Mouse (Mus musculus) right cerebral cortex, postnatal 14 days (tissue): ENCODE measurements around the gene Gm1673.
"Not testable (repeated sequence)": the region's sequence is repeated elsewhere in the genome, so short reads cannot be mapped to it uniquely, and the experiment has no call there.

ENCODE experiments used
- DNase-seq: peaks from one replicate; pipeline ENCODE4 v3.0.0; 2022

The Gm1673 gene

DNA sequence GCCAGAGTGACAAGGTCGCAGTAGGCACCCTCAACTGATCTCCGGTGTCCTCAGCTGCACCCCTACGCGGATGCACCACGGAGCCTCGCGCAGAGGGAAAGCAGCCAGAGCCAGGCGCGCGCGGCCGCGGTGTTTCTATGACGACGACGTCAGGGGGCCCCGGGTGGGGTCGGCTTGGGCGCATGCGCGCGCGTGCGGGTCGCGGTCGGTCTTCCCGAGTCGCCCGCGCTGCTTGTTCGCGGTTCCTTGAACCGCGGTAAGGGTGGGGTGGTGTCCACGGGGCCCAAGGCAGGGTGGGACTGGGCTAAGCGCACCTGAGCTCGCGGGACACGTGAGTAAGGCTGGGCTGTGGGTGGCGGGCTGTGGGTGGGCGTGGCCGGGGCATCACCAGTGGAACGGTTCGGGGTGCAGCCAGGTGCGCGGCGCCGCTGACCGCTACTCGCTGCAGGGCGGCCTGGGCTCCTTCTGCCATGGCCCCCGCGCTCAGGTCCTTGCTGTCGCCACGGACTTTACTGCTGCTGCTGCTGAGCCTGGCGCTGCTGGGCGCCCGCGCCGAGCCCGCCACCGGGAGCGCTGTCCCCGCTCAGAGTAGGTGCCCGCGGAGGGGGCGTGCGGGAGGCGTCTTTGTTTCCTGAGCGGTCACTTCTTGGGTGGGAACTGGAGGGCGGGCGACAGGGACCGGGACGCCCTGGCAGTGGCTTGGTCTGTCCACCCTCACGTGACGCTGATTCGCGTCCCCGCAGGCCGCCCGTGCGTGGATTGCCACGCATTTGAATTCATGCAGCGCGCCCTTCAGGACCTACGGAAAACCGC lies at the start of gene Gm1673:
Gm1673 (plus strand) TSS at position 125 of the 813 bp plus-strand sequence.
- DNase-seq: peak; percentile 95

DNA sequence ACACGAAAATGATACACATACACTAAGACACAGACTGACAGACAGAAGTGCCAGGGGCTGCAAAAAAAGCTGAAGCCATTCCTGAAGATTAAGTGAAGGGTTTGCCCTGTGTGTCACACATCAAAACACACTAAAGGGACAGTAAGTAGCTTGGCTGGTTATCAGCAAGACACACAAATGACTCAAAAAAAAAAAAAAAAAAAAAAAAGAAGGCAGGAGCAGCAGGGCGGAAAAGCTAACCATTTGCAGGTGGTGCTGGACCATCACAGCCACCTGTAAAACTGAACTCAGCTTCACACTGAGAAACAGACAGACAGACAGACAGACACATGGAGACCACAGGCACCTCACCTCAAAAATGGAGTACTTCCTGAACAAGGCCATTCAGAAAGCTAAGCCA lies 49.2 kb upstream of the Gm1673 start:
- DNase-seq: no peak

DNA sequence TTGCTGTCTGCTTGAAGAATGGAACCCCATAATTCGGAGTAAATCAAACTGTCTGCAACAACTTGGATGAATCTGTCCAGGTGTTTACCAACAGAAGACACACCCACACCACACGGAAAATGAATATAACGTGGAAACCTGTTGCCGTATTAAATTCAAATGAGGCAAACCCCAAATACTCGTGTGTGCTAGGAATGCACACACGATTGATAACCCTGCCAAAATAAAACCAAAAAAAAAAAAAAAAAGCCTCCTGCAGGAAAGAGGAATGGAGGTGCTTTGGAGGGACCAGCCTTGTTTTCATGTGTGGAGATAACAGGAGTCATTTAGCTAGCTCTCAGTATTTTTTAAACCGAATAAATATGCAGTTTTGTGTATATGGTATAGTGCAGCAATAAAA lies 48.4 kb upstream of the Gm1673 start:
- no peak for DNase-seq

DNA sequence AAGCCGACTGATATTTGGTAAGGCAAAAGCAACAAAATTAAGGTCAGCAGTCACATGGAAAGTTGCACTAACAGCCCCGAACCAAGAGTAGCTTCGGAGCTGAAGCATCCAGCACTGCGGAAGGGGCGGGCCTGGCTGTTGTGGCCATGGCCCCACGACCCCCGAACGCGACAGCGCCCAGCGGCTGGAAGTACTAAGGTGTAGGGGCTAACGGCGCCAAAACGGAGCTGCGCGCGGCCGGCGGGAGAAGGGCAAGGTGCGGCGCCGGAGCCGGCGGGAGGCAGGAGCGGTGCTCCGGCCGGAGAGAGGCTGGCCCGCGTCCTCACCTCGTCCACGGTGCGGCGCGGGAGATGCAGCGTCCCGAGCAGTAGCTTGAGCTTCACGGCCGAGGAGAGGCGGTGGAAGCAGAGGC lies 47.5 kb upstream of the Gm1673 start:
- no peak for DNase-seq

DNA sequence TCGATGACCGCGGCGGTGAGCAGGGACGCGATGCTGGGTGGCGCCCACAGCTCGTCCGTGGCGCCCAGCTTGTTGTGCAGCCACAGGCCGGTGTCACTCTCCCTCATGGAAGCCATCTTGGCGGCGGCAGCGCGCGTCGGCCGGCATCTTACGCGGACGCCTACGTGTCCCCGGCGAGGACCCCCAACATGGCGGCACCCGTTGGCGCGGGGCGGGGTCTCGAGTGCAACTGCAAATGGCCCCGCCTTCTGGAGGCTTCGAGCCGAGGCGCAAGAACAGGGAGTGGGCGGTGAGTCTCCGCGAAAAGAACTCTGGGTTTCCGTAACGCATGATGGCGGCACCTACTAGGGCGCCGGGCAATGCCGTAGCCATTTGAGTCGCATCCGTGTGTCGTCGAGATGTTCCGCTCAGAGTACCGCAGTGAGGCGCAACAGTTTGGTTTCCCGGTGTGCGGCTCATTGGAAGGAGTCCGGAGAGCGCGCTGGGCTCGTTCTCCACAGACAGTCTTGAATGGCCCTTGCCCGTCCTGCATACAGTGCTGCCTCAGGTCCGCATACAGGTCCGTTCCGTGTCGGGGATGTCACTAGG lies 47.0 kb upstream of the Gm1673 start, which contains the start of gene Nelfa:
Nelfa (minus strand) TSS at position 294 of the 588 bp plus-strand sequence.
- DNase-seq: peak; percentile 99

DNA sequence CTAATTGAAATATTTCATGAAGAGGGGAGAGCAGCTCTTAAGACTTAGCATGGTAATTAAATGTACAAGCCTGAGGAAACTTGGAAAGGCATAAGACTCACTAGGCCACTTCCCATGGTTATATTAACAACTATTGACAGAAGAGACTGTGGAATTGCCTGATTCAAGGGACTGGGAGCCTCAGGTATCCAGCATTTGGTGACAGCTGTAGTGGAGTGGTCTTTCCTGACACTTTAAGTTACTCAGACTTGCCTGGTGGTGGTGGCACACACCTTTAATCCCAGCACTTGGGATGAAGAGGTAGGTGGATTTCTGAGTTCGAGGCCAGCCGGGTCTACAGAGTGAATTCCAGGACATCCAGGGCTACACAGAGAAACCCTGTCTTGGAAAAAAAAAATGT lies 46.0 kb upstream of the Gm1673 start:
- DNase-seq: no peak

DNA sequence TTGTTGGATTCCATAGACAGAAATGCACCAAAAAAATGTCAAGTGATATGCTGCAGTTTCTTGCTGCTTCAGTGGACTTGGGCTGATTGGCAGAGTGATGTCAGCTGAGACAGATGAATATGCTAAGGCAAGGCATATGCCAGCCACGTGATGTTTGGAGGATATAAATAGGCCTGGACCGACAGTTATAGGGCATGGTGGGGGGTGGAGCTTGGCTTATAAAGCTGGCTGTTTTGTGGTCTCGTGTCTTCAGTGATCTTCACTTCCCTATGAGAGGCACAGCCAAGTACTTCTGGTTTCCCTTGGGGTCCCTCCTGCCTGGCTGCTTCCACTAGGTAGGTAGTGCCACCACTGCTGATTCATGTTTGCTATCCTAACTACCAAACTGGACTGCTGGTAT lies 44.8 kb upstream of the Gm1673 start:
- no peak for DNase-seq

DNA sequence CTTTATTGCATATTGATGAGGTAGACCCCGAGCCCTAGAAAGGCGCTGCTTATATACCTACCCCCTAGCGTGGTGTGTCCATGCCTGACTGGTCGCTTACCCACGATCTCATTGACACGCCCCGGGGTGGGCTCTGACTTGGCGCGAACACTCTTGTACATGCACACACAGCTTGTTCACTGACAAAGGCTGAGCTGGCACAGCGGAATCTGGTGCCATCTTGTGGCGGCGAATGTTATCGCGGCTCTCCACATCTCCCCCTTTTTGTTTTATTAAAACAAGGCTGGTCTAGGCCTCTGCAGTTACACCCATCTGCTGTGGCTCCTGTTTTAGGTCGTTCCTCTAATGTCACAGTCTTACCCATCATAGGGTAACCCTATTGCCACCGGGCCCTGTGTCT lies 36.2 kb upstream of the Gm1673 start:
- DNase-seq: not testable (repeated sequence)

DNA sequence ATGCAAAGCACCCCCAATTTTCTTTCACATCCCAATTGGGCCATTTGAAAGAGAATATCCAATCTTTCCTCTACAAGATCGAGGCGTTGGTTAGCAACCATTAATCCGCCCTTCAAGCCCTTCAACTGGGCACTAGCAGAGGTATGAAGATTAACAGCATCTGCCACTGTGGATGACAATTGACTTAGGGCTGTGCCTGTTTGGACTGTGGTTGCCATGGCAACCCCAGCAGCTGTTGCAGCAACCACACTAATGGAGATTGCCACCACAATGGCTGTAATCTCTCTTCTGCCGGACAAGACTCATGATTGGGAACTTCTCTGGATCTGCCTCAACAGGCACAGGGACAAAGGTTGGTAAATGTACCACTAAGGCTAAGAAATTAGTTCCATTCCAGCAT lies 34.9 kb upstream of the Gm1673 start:
- no peak for DNase-seq

DNA sequence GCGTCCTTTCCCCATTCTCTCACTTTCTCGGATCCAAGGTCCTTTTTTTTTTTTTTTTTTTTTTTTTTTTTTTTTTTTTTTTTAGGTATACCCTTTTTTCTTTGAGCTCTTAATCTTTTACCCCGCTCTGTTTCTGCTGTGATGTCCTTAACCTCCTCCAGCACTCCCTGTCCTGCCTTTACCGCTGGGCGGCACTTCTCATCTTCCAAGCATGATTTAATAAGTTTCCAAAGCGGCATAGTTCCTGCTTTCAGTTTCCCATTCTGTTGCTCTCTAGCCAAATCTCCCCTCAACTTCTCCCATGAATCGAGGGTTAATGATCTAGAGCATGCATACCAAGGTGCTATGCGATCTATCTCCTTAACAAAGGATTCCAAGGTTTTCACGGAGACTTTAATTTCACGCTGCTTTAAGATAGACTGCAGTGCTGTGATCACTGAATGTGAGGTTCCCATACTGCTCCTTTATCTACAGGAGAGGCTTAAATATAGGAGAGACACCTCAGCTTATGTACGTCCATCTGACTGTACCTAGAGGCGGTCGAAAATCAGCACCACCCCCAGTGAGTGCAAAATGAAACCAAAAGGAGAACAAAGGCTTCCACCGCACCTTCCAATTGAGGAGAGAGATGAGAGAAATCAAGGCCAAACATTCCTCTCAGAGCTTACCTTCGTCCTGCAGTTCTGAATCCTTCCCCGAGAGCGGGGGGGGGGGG lies 29.6 kb upstream of the Gm1673 start:
- no peak for DNase-seq

DNA sequence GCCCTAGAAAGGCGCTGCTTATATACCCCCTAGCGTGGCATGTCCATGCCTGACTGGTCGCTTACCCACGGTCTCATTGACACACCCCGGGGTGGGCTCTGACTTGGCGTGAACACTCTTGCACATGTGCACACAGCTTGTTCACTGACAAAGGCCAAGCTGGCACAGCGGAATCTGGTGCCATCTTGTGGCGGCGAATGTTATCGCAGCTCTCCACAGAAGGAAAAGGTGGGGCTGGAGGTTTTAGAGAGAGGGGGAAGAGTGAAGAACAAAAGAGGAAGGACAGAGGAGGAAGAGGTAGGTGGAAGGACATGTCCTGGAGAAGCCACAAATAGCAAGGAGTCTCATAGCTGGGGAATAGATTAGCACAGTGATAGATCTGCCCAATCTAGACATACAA lies 28.9 kb upstream of the Gm1673 start:
- peak; percentile 81 for DNase-seq

DNA sequence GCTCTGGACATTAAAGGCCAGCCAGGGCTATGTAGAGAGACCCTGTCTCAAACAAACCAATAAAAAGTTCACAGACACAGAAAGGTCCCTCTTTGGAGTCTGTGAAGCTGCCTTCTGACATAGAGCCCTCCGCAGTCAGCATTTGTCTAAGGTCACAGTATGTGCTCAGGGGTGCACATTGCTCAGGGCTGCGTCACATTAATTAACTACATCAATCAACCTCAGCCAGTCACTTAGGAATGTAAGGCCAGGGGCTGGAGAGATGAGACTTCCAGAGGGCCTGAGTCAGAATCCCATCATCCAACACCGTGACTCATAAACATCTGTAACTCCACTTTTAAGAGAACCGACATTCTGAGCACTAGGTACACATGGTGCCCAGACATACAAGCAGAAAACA lies 27.4 kb upstream of the Gm1673 start:
- DNase-seq: no peak

DNA sequence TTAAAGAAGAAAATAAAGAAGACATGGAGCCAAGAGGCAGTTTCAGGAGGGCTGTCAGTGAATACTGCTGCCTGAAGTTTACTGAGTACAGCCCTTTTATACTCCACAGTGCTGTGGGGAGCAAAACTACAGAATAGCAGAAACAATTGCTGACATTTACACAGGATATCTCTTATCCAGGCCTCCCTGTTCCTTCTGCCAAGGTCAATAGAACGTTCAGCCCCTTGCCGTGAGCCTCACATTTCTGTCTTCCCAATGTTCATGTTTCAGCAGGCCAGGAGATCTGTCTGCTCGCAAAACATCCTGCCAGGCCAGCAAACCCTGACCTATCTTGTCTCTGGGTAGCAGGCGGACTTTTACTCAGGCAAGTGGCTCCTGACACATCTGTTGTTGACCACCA lies 23.9 kb upstream of the Gm1673 start:
- DNase-seq: no peak

DNA sequence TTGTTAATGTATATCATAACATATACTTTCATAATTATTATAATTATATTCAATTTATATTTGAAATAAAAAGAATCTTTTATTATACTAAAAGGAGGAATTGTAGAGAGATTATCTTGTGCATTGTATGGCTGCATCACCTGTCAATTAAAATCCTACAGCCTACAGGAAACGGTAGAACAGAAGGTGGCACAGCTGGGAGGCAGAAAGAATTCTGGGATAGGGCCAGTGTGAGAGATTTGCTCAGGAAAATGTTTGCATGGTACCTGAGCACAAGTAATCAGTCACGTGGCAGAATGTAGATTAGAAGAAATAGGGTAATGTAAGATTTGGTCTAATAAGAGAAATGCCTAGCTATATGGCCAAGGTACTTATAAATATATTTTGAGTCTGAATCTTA lies 8.5 kb upstream of the Gm1673 start:
- DNase-seq: no peak

DNA sequence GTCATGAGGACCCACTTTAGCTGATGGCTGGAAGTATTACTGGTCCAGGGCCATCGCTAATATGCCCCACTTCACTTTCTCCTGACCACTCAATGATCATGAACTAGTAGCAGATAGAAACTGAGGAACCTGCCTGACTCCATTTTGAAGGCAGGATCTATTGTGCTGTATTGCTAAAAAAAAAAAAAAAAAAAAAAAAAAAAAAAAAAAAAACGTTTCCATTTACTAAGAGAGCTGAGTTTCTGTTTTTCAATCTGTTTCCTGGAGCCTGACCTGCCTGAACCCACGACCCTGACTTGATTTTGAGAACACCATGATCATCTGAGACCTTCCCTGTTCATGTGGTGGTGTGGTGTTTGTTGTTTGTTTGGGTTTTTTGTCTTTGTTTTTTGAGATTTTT lies 7.0 kb upstream of the Gm1673 start:
- DNase-seq: no peak

DNA sequence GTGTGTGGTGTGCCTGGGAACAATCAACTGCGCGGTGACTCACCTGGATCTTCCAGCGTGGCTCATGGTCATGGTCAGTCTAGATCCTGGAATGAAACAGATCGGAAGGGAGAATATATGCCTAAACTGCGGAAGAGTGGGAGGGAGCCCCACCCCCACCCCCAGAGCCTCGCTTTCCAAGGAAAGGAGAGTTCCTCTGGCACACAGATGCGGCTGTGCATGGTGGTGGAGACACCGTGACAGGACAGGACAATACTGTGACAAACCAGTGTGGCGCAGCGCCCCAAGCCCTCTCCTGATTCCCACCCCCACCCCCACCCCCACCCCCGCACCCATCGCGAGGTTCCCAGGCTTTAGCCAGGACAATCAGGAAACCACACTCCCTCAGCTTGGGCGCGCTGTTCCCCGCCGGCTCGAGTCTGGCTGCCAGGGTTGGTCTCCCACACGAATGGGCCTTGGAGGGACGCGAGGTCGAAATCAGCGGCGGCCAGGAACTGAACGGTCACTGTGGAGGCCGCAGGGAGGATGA lies 438 bp upstream of the Gm1673 start:
- DNase-seq: no peak

DNA sequence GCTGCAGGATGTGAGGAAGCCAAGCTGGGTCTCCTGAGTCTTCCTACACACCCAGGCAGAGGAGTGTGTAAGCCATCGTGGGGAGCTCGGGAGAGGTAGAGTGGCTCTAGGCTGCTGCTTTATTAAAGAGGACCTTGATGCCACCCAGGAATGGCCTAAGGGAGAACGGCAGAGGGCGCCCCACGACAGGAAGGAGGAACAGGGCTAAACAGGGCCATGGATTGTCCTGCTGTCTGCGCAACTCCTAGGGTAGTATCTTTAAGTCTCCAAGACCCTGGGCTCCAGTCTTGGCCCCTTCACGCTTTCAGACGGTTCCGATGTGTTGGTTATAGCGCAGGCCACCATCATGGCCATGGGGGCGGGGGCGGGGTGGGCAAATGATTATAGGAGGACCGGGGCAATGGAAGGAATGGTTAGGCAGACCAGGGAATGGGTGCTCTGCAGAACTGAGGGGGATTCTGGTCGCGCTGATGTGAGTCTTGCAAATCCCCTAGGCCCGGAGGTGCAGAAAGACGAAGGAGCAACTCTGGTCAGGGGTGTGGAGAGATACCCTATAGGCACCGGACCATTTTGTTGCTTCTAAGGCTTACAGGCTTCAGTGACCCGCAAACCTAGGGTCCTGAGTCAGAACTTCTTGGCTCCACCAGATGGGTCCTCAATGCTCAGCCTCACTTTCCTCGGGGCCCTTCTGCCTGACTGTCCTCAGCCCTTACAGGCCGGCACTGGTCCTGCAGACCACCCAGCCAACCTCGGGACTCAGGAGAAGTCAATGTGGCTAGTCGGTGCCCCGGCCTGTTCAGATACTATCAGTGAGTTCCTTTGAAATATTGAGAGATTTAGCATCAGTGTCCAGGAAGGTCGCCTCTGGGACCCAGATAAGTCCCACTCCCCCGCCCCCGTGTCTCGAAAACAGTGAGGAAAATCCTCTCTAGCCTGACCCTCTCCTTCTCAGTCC lies 11.7 kb downstream of the Gm1673 start:
- peak; percentile 77 for DNase-seq

DNA sequence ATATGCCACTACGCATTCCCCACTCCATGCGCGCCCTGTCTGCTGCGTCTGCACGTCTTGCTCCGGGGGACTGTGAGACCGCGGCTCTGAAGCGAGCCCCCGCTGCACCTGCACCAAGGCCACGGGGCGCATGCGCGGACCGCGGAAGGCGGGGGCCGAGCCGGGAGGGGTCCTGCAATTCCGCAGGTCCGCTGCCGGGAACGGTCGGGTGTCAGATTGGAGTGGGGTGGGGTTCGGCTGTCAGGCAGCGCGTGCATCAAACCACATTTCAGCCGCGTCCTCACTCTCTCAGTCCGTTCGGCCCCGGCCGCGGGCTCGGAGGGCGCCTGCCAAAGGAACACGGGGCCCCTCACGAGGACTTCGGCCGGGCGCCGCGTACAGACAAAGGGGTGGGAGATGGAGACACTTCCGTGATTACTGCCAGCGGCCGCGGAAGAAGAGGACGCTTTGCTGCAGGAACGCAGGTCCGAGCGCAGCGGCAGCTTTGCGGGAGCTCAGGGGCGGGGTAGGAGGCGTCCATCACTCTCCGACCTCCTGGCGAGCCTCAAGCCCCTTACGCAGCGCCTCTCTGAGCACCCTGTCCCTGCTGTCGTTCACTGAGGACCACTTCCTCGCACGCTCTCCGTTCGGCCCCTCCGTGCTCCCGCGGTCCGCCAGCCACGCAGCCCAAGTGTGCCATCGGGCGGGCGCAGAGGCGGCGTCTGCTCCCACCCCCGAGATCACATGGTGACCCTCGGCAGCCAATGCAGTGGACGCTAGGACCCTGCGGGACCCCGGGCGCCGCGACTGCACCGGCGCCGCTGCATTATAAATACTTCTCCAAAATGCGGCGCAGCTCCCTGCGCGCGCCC lies 12.8 kb downstream of the Gm1673 start, which contains the start of gene Nat8l:
Nat8l (plus strand) TSS at position 142 of the 851 bp plus-strand sequence.
- peak; percentile 89 for DNase-seq

DNA sequence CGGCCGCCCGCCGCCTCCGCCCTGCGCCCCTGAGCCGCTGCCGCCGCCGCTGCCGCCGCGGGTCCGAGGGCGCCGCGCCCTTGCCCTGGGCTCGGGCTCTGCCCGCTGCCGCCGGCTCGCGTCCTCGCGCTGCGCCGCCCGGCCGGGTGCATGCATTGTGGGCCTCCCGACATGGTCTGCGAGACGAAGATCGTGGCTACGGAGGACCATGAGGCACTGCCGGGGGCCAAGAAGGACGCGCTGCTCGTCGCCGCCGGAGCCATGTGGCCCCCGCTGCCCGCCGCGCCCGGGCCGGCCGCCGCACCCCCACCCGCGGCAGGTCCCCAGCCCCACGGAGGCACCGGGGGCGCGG lies 13.4 kb downstream of the Gm1673 start:
- no peak for DNase-seq

DNA sequence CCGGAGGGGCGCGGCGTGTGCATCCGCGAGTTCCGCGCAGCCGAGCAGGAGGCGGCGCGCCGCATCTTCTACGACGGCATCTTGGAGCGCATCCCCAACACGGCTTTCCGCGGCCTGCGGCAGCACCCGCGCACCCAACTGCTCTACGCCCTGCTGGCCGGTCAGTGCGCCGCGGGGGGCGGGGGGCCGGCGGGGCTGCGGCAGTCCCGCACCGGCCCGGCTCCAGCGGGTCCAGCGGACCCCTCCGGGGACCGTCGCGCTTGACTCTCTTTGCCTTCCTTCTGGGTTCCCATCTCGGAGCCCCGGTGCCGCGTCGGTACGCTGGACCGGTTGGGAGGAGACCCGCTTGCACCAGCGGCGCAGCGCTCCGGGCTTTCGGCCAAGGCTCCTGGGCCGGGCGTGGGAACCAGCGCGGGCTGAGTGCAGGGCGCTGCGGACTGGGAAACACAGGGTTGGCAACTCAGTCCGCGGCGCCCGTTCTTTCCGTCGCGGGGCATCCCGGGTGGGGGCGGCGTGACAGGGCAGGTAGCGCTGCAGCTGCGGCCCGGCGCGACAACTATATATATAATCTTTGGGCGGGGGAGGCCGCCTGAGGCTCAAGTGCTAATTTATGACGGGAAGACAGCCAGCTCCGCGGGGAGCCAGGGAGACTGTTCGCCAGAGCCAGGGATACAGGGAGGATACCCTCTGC lies 14.0 kb downstream of the Gm1673 start:
- peak; percentile 80 for DNase-seq
